Mouse (Mus musculus) embryonic fibroblast, embryonic 13.5 days (primary cell): ENCODE measurements around the gene Zfp791. TPM values are rescaled to one million over a fixed set of nuclear protein-coding genes. Genes with fewer than 3 reads are reported as not detected.
"Not testable (repeated sequence)": the region's sequence is repeated elsewhere in the genome, so short reads cannot be mapped to it uniquely, and the experiment has no call there.

Experiments
- H3K27ac ChIP-seq: 2 replicates; pipeline ENCODE4 v1.5.1; 2012; ENCODE audit warnings: low read length, control low read depth, inconsistent platforms; ENCODE audit not compliant: insufficient read depth
- H3K4me1 ChIP-seq: 2 replicates; pipeline ENCODE4 v1.6.1; 2011; ENCODE audit warnings: low read length; ENCODE audit not compliant: control insufficient read depth, insufficient read depth
- H3K4me3 ChIP-seq: 2 replicates; pipeline ENCODE4 v1.5.1; 2011; ENCODE audit warnings: mild to moderate bottlenecking, control low read depth, low read length; ENCODE audit not compliant: insufficient read depth
- CTCF ChIP-seq: IDR thresholded peaks from 2 replicates; pipeline ENCODE4 v1.5.1; 2011; ENCODE audit warnings: mild to moderate bottlenecking, control low read depth, low read length, moderate library complexity, borderline replicate concordance; ENCODE audit not compliant: insufficient read depth
- POLR2A ChIP-seq: IDR thresholded peaks from 2 replicates; pipeline ENCODE4 v1.6.1; 2011; ENCODE audit warnings: low read depth, mild to moderate bottlenecking, control low read depth, low read length, moderate library complexity
- polyA plus RNA-seq: library from polyadenylated mRNA; stranded (reverse); fragments of >200 nt; gene quantifications from 2 replicates; pipeline ENCODE4 v1.2.4, GENCODE M21; 2011; ENCODE audit warnings: low read depth; ENCODE audit not compliant: missing spikeins, insufficient read length

Zfp791 gene
- polyA plus RNA-seq, 1 experiment: 1.7 TPM

- TF ChIP-seq POLR2A (no peak), CTCF (no peak)
- Histone ChIP-seq H3K27ac (no peak overlapping the region), H3K4me1 (peaks cover 7% of the 10 kb centered on the region; the same call in 1 of the 2 replicates), H3K4me3 (no peak overlapping the region)
These were observed 38.3 kb downstream of the Zfp791 start for GRCm38 (mm10) chr8:85084633-85085032.

DNA sequence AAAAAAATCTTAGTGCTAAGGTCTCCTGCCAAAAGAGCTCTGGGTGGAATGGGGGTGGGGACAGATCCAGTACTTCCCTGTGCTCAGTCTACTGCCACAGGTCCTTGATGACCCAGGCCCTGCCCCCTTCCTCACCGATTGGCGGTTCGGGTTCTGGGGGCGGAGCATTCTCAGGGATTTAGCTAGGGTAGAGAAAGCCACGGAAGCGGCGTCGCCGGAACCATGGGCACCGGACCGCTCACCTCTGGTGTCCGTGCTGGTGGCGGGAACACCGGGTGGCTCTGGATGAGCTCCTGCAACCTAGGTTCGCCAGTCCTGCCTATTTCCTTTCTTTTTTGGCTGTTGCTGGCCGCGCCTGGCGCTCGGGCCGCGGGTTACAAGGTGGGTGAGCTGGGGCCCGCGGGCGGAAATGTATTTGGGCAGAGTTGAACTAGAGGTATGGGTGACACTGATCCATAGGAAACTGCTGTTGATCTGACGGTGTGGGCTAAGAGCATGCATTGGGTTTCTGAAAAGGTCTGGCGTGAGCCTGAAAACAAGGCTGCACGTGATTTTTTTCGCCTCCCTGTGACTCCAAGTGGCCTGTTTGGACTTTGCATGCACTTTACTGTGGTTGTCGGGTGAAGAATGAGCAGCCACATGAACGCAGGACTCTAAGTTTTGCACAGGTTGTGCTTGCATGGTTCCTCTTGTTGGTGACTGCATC lies 39.6 kb downstream of the Zfp791 start, which contains the start of gene Man2b1:
Gene Man2b1, plus strand, starts transcription at position 163 of the 706 bp plus-strand sequence.
- TF ChIP-seq POLR2A: peak; percentile 96
- TF ChIP-seq CTCF: no peak

GRCm38 (mm10) chr8:85082169-85082568 lies 40.7 kb downstream of the Zfp791 start:
- not testable (repeated sequence) for H3K4me1 ChIP-seq, H3K27ac ChIP-seq, H3K4me3 ChIP-seq

More for the DNA sequence above, 39.6 kb downstream of the Zfp791 start, which contains the start of gene Man2b1:
- Histone ChIP-seq H3K4me1 (peaks cover 7% of the 10 kb centered on the region; the same call in 1 of the 2 replicates), H3K4me3 (peak within 1 kb of the TSS; percentile 73), H3K27ac (peak within 1 kb of the TSS; percentile 39; the same call in 1 of the 2 replicates)

DNA sequence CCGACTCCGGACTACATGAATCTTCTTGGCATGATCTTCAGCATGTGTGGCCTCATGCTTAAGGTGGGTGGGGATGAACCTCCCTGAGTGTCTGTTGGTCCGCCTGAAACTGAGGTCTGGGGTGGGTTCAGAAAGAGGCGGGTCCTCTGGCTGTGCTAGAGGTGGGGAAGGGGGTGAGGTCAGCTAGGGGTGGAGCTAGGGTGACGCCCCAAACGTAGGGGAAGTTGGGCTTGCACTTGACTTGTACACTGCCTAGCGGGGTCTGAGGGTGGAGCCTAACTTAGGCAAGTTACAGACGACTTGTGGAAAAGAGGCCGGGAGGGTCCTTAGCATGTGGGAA lies 41.7 kb downstream of the Zfp791 start, which contains the start of gene Wdr83:
Gene Wdr83, minus strand, starts transcription at position 91 of the 340 bp plus-strand sequence.
- H3K4me3 ChIP-seq: peak within 1 kb of the TSS; percentile 67
- 0 out of 2 replicates have a peak within 1 kb of the TSS, but pooled peaks have one; percentile 44 for H3K27ac ChIP-seq

DNA sequence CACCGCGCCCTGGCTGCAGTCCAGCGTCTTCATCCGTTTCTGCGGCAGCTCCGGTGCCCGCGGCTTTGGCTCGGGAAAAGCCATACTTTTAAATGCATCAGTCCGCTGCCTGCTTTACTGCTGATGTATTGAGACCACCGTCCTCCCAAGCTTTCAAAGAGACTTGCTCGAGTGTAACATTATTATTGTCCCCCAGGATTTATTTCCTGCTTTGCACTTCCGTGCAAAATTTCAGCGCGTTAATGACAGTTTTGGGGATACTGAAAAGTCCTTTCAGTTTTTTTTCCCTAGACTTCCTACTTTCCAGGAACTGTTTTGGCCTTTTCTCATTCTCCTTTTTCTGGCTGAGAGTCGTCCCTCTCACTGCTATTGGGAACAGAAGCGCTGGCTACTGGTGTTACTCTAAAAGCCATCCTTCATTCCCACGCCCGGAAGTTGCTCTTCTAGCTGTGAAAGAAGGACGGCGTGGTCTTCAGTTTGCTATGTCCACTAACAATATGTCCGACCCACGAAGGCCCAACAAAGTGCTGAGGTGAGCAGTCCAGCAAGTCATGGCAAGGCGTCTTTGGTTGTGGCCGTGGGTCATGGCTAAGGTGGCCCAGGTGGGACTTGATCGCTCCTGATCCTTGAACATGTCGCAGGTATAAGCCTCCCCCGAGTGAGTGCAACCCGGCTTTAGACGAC lies 42.2 kb downstream of the Zfp791 start, which contains the start of gene Wdr83os:
Gene Wdr83os, plus strand, starts transcription at position 209 of the 684 bp plus-strand sequence.
- Histone ChIP-seq H3K4me3 (peak within 1 kb of the TSS; percentile 67), H3K4me1 (peaks cover 7% of the 10 kb centered on the region; the same call in 1 of the 2 replicates), H3K27ac (0 out of 2 replicates have a peak within 1 kb of the TSS, but pooled peaks have one; percentile 44)
- peak; percentile 28 for TF ChIP-seq POLR2A
- no peak for TF ChIP-seq CTCF

More for the DNA sequence above, 41.7 kb downstream of the Zfp791 start, which contains the start of gene Wdr83:
- H3K4me1 ChIP-seq: peaks cover 7% of the 10 kb centered on the region; the same call in 1 of the 2 replicates
- TF ChIP-seq CTCF (no peak), POLR2A (no peak; the same call in 1 of the 2 replicates)

GRCm38 (mm10) chr8:85080214-85080531 lies 42.7 kb downstream of the Zfp791 start:
- TF ChIP-seq CTCF: no peak
- no peak for TF ChIP-seq POLR2A
- Histone ChIP-seq H3K4me1 (peaks cover 7% of the 10 kb centered on the region; the same call in 1 of the 2 replicates), H3K4me3 (peak overlapping the region; percentile 67), H3K27ac (no peak overlapping the region)

GRCm38 (mm10) chr8:85076993-85077392 lies 45.9 kb downstream of the Zfp791 start:
- Histone ChIP-seq H3K4me1 (no peaks in the 10 kb centered on the region), H3K27ac (no peak overlapping the region), H3K4me3 (no peak overlapping the region)
- TF ChIP-seq POLR2A: no peak
- TF ChIP-seq CTCF: peak; percentile 96

DNA sequence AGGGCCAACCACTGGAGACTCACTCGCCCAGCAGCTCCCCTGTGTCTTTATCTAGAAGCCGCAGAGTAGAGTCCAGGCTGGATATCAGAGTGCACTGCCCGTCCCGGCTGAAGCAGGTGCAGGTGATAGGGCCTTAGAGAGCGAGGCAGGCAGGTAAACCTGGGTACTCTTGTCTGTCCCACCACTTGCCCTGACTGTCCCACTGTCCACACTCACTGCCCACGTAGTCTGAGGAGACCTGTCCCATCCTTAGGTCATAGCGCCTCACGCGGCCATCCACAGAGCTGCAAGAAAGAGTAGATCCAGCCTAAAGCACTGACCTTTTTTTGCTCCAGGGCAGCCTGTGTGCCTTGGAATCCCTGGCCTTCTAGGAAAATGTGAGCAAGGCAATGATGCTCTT lies 46.9 kb downstream of the Zfp791 start:
- H3K27ac ChIP-seq: no peak overlapping the region
- H3K4me1 ChIP-seq: peaks cover 2% of the 10 kb centered on the region; the same call in 1 of the 2 replicates
- TF ChIP-seq CTCF (peak; percentile 61; the same call in 1 of the 2 replicates), POLR2A (no peak)
- no peak overlapping the region for H3K4me3 ChIP-seq

DNA sequence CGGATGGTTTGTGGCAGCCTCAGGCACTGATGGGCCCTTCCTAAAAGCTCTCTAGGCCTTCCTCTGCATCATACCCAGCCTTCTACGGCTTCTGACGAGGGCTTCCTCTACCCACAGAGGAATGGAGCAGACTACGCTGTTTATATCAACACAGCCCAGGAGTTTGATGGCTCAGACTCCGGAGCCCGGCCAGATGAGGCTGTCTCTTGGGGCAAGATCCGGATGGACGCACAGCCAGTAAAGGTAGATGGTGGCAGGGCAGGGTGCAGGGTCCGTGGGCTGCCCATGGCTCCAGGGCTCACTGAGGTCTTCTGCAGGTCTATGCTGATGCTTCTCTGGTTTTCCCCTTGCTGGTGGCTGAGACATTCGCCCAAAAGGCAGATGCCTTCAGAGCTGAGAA lies 48.3 kb downstream of the Zfp791 start:
- TF ChIP-seq CTCF (no peak), POLR2A (no peak)
- Histone ChIP-seq H3K4me3 (no peak overlapping the region), H3K27ac (no peak overlapping the region), H3K4me1 (peaks cover 5% of the 10 kb centered on the region; the same call in 1 of the 2 replicates)

GRCm38 (mm10) chr8:85074167-85074566 lies 48.7 kb downstream of the Zfp791 start:
- H3K27ac ChIP-seq: no peak overlapping the region
- peaks cover 5% of the 10 kb centered on the region; the same call in 1 of the 2 replicates for H3K4me1 ChIP-seq
- H3K4me3 ChIP-seq: no peak overlapping the region
- no peak for TF ChIP-seq CTCF
- no peak for TF ChIP-seq POLR2A
